Comparison of ENCODE assay signal across 24 mouse cellular contexts in genomic region chr16:89882477-89883234, GRCm38 (mm10).
A peak's percentile ranks its signal among the peaks of the same experiment; 100 is the strongest.
DNase-seq lines count a peak whose midpoint lies in the region; ATAC-seq and TF ChIP-seq lines count a peak whose summit lies in the region.
"Had no signal": no experiment of that assay in that cellular context is flagged by ENCODE, and none has a peak within 500 bp of the region (broad histone marks: within the 10 kb centered on the region; RNA-seq: fewer than 3 reads in every experiment).

No protein-coding gene starts in this region.

- intact Hi-C loops in gastrocnemius, adult 2 months (cut with DNase I) = no loop called here

- no peak overlapping the region for H3K4me3 ChIP-seq in neural tube, embryonic 14.5 days (ENCODE audit: low read depth, low read length)
- no peak overlapping the region for H3K4me3 ChIP-seq in neural tube, embryonic 15.5 days (replicated peaks)
- no peak overlapping the region for H3K4me3 ChIP-seq in embryonic facial prominence, embryonic 12.5 days
- no peak overlapping the region for H3K4me3 ChIP-seq in limb, embryonic 12.5 days (replicated peaks)
- H3K4me3 ChIP-seq in gastrocnemius, adult 2 months = no peak overlapping the region
- H3K4me3 ChIP-seq: hindbrain, embryonic 10.5 days; intestine, embryonic 15.5 days had no signal

- WGBS in neural tube, embryonic 14.5 days = 72% methylated on average over 14 of the region's 14 CpGs
- WGBS in neural tube, embryonic 15.5 days = 70% methylated on average over 14 of the region's 14 CpGs
- WGBS in embryonic facial prominence, embryonic 12.5 days = 52% methylated on average over 14 of the region's 14 CpGs
- WGBS in limb, embryonic 12.5 days = 27% methylated on average over 14 of the region's 14 CpGs

- ATAC-seq in neural tube, embryonic 14.5 days (ENCODE audit: low read depth) = 0 out of 2 replicates have a peak, but pooled peaks have one; percentile 34
- no peak for ATAC-seq in neural tube, embryonic 15.5 days (ENCODE audit: low FRiP score)
- peak; percentile 50; the same call in 1 of the 2 replicates for ATAC-seq in embryonic facial prominence, embryonic 12.5 days (ENCODE audit: insufficient number of reproducible peaks, insufficient read depth, low FRiP score, low TSS enrichment)
- peak; percentile 76; the same call in 1 of the 2 replicates for ATAC-seq in limb, embryonic 12.5 days (ENCODE audit: insufficient number of reproducible peaks, insufficient read depth, low FRiP score, low TSS enrichment, low read depth)
- no peak for ATAC-seq in erythroblast, adult 5-6 weeks (replicated peaks; ENCODE audit: low FRiP score, poor library complexity, severe bottlenecking)
- ATAC-seq: CD4-positive, CD25-positive, alpha-beta regulatory T cell, adult 4 months; forebrain, embryonic 14.5 days; hindbrain, postnatal 0 days; intestine, embryonic 15.5 days; midbrain, embryonic 16.5 days had no signal

- no peak overlapping the region for H3K9ac ChIP-seq in neural tube, embryonic 14.5 days (replicated peaks; ENCODE audit: low read depth, low read length)
- H3K9ac ChIP-seq in neural tube, embryonic 15.5 days (replicated peaks) = no peak overlapping the region
- no peak overlapping the region for H3K9ac ChIP-seq in embryonic facial prominence, embryonic 12.5 days
- H3K9ac ChIP-seq in limb, embryonic 12.5 days (replicated peaks) = no peak overlapping the region
- H3K9ac ChIP-seq: intestine, embryonic 15.5 days had no signal

- H3K27me3 ChIP-seq in neural tube, embryonic 14.5 days (ENCODE audit: control insufficient read depth, insufficient read depth, low read length) = no peaks in the 10 kb centered on the region
- no peaks in the 10 kb centered on the region for H3K27me3 ChIP-seq in neural tube, embryonic 15.5 days (replicated peaks)
- no peaks in the 10 kb centered on the region for H3K27me3 ChIP-seq in embryonic facial prominence, embryonic 12.5 days
- H3K27me3 ChIP-seq in limb, embryonic 12.5 days = no peaks in the 10 kb centered on the region
- H3K27me3 ChIP-seq: intestine, embryonic 15.5 days had no signal

- no peak overlapping the region for H3K4me2 ChIP-seq in neural tube, embryonic 14.5 days (ENCODE audit: low read depth, low read length)
- no peak overlapping the region for H3K4me2 ChIP-seq in neural tube, embryonic 15.5 days
- H3K4me2 ChIP-seq in embryonic facial prominence, embryonic 12.5 days (replicated peaks) = no peak overlapping the region
- no peak overlapping the region for H3K4me2 ChIP-seq in limb, embryonic 12.5 days
- H3K4me2 ChIP-seq: intestine, embryonic 15.5 days; liver, embryonic 11.5 days; midbrain, embryonic 11.5 days had no signal

- H3K4me1 ChIP-seq in neural tube, embryonic 14.5 days (ENCODE audit: control insufficient read depth, insufficient read depth, low read length) = no peaks in the 10 kb centered on the region
- H3K4me1 ChIP-seq in neural tube, embryonic 15.5 days = no peaks in the 10 kb centered on the region
- peaks cover 17% of the 10 kb centered on the region for H3K4me1 ChIP-seq in embryonic facial prominence, embryonic 12.5 days
- peaks cover 37% of the 10 kb centered on the region for H3K4me1 ChIP-seq in limb, embryonic 12.5 days (replicated peaks)
- H3K4me1 ChIP-seq: intestine, embryonic 15.5 days had no signal

- no peak for DNase-seq in gastrocnemius, adult 2 months
- DNase-seq in gastrocnemius, adult 18-20 months (ENCODE audit: low spot score) = no peak
- DNase-seq: adrenal gland, postnatal 25 days; cerebellum, adult 11-12 months; cerebellum, adult 9-11 months; heart, postnatal 14 days; kidney, adult 8-10 months; kidney, postnatal 4 days; lung, postnatal 36 days; thymus, postnatal 36 days had no signal

- no peaks in the 10 kb centered on the region for H3K9me3 ChIP-seq in neural tube, embryonic 14.5 days (ENCODE audit: control insufficient read depth, low read length)
- no peaks in the 10 kb centered on the region for H3K9me3 ChIP-seq in neural tube, embryonic 15.5 days (replicated peaks)
- no peaks in the 10 kb centered on the region for H3K9me3 ChIP-seq in embryonic facial prominence, embryonic 12.5 days
- H3K9me3 ChIP-seq in limb, embryonic 12.5 days = 0 out of 2 replicates have a peak, but pooled peaks cover 4% of the 10 kb centered on the region
- H3K9me3 ChIP-seq: hindbrain, embryonic 10.5 days; intestine, embryonic 15.5 days had no signal

- H3K36me3 ChIP-seq in neural tube, embryonic 14.5 days (ENCODE audit: control insufficient read depth, insufficient read depth, low read length) = no peaks in the 10 kb centered on the region
- H3K36me3 ChIP-seq in neural tube, embryonic 15.5 days = no peaks in the 10 kb centered on the region
- H3K36me3 ChIP-seq in embryonic facial prominence, embryonic 12.5 days = peaks cover 11% of the 10 kb centered on the region
- H3K36me3 ChIP-seq in limb, embryonic 12.5 days = peaks cover 21% of the 10 kb centered on the region
- H3K36me3 ChIP-seq: intestine, embryonic 15.5 days had no signal

- no peak for TF ChIP-seq CTCF in gastrocnemius, adult 2 months (IDR thresholded peaks at IDR 0.05)

- H3K27ac ChIP-seq in neural tube, embryonic 14.5 days (ENCODE audit: low read depth, low read length) = no peak overlapping the region
- H3K27ac ChIP-seq in neural tube, embryonic 15.5 days (replicated peaks) = no peak overlapping the region
- H3K27ac ChIP-seq in embryonic facial prominence, embryonic 12.5 days = no peak overlapping the region
- peak overlapping the region; percentile 79 for H3K27ac ChIP-seq in limb, embryonic 12.5 days
- H3K27ac ChIP-seq in gastrocnemius, adult 2 months = no peak overlapping the region
- H3K27ac ChIP-seq: hindbrain, embryonic 10.5 days; hindbrain, postnatal 0 days; intestine, embryonic 15.5 days; kidney, postnatal 0 days had no signal

Comparison
In these comparisons a context has a peak if more than half of its experiments do, and no peak if none do; other contexts are left out.
1. ATAC-seq: peak in neural tube, embryonic 14.5 days (single experiment), embryonic facial prominence, embryonic 12.5 days (single experiment) and limb, embryonic 12.5 days (single experiment); none in neural tube, embryonic 15.5 days (single experiment) and erythroblast, adult 5-6 weeks (single experiment).